Mouse (Mus musculus) urinary bladder, postnatal 25 days (tissue): Measurements from ENCODE around the gene Brca1.
"Not testable (repeated sequence)": the region's sequence is repeated elsewhere in the genome, so short reads cannot be mapped to it uniquely, and the experiment has no call there.

Source experiments
- DNase-seq: peaks from one replicate; pipeline ENCODE4 v3.0.0; 2022; ENCODE audit warnings: low spot score

Brca1 gene

GRCm38 (mm10) chr11:101469155-101469554 lies 82.6 kb downstream of the Brca1 start:
- no peak for DNase-seq

GRCm38 (mm10) chr11:101468731-101469130 lies 83.0 kb downstream of the Brca1 start:
- no peak for DNase-seq

- no peak for DNase-seq
These were observed 83.5 kb downstream of the Brca1 start for GRCm38 (mm10) chr11:101468263-101468688.

GRCm38 (mm10) chr11:101467477-101468262 lies 84.1 kb downstream of the Brca1 start:
- peak; percentile 61 for DNase-seq

GRCm38 (mm10) chr11:101466552-101466950 lies 85.2 kb downstream of the Brca1 start:
- DNase-seq, result not testable (repeated sequence)

GRCm38 (mm10) chr11:101465869-101466551 lies 85.7 kb downstream of the Brca1 start, which contains the start of gene Vat1:
Vat1 (minus strand) TSS chr11:101466230.
- peak; percentile 72 for DNase-seq

GRCm38 (mm10) chr11:101465101-101465868 lies 86.5 kb downstream of the Brca1 start:
- peak; percentile 70 for DNase-seq

GRCm38 (mm10) chr11:101464211-101465100 lies 87.3 kb downstream of the Brca1 start, which contains the start of gene Rnd2:
Rnd2 (plus strand) TSS chr11:101464999.
- peak; percentile 62 for DNase-seq

GRCm38 (mm10) chr11:101462583-101463440 lies 88.9 kb downstream of the Brca1 start:
- no peak for DNase-seq

- no peak for DNase-seq
These were observed 89.6 kb downstream of the Brca1 start for GRCm38 (mm10) chr11:101462141-101462540.

GRCm38 (mm10) chr11:101460321-101460720 lies 91.4 kb downstream of the Brca1 start:
- DNase-seq, result no peak

GRCm38 (mm10) chr11:101459716-101460115 lies 92.0 kb downstream of the Brca1 start:
- no peak for DNase-seq

GRCm38 (mm10) chr11:101458217-101458616 lies 93.5 kb downstream of the Brca1 start:
- DNase-seq, result no peak

- no peak for DNase-seq
These were observed 94.1 kb downstream of the Brca1 start for GRCm38 (mm10) chr11:101457631-101458030.

GRCm38 (mm10) chr11:101455627-101456026 lies 96.1 kb downstream of the Brca1 start:
- no peak for DNase-seq

GRCm38 (mm10) chr11:101454702-101455101 lies 97.1 kb downstream of the Brca1 start:
- no peak for DNase-seq

GRCm38 (mm10) chr11:101452093-101452774 lies 99.5 kb downstream of the Brca1 start:
- DNase-seq, result no peak

GRCm38 (mm10) chr11:101451536-101451935 lies 100.2 kb downstream of the Brca1 start:
- DNase-seq, result no peak

GRCm38 (mm10) chr11:101450394-101450793 lies 101.4 kb downstream of the Brca1 start:
- DNase-seq, result no peak

GRCm38 (mm10) chr11:101449596-101449995 lies 102.2 kb downstream of the Brca1 start:
- DNase-seq, result not testable (repeated sequence)
